In the genomic region with DNA sequence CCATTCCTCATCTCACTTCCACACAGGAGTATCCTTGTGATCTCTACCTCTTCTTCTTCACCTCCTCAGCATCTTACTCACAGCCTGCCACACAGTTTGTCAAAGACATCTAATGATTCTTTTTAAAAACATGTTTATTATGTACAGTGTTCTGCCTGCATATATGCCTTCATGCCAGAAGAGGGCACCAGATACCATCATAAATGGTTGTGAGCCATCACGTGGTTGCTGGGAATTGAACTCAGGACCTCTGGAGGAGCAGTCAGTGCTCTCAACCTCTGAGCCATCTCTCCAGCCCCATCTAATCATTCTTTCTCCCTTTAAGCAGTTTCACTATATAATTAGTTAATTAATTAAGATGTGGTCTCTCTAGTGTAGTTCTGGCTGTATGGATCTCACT, we compare ENCODE assay signal across 21 mouse cellular contexts. TPM values are rescaled to one million over a fixed set of nuclear protein-coding genes. Genes with fewer than 3 reads are reported as not detected.
A peak's percentile ranks its signal among the peaks of the same experiment; 100 is the strongest.
DNase-seq lines count a peak whose midpoint lies in the region; ATAC-seq and TF ChIP-seq lines count a peak whose summit lies in the region.
"Had no signal": no experiment of that assay in that cellular context is flagged by ENCODE, and none has a peak within 500 bp of the region (broad histone marks: within the 10 kb centered on the region; RNA-seq: fewer than 3 reads in every experiment).

No protein-coding gene starts in this region.

- no peak overlapping the region for H3K4me3 ChIP-seq in kidney, postnatal 0 days (replicated peaks; ENCODE audit: low read depth, low read length)
- H3K4me3 ChIP-seq in kidney, embryonic 16.5 days (ENCODE audit: low read length), result no peak overlapping the region
- no peak overlapping the region for H3K4me3 ChIP-seq in forebrain, embryonic 13.5 days
- H3K4me3 ChIP-seq: embryonic facial prominence, embryonic 13.5 days had no signal

- no peaks in the 10 kb centered on the region for H3K36me3 ChIP-seq in kidney, postnatal 0 days (ENCODE audit: insufficient read depth, low read length)
- H3K36me3 ChIP-seq in kidney, embryonic 16.5 days (ENCODE audit: insufficient read depth, low read length), result no peaks in the 10 kb centered on the region
- H3K36me3 ChIP-seq in forebrain, embryonic 13.5 days (ENCODE audit: poor library complexity, severe bottlenecking), result no peaks in the 10 kb centered on the region
- H3K36me3 ChIP-seq: embryonic facial prominence, embryonic 13.5 days had no signal

- H3K9me3 ChIP-seq in kidney, postnatal 0 days (replicated peaks; ENCODE audit: low read length), result no peaks in the 10 kb centered on the region
- peaks cover 4% of the 10 kb centered on the region; the same call in 1 of the 2 replicates for H3K9me3 ChIP-seq in kidney, embryonic 16.5 days (ENCODE audit: low read length)
- H3K9me3 ChIP-seq in forebrain, embryonic 13.5 days (replicated peaks), result no peaks in the 10 kb centered on the region
- H3K9me3 ChIP-seq: embryonic facial prominence, embryonic 13.5 days had no signal

- peak; percentile 33 for TF ChIP-seq CTCF in kidney, postnatal 0 days (IDR thresholded peaks at IDR 0.05; ENCODE audit: low read depth)

- H3K4me1 ChIP-seq in kidney, postnatal 0 days (replicated peaks; ENCODE audit: insufficient read depth, low read length), result no peaks in the 10 kb centered on the region
- no peaks in the 10 kb centered on the region for H3K4me1 ChIP-seq in kidney, embryonic 16.5 days (ENCODE audit: insufficient read depth, low read length)
- H3K4me1 ChIP-seq in forebrain, embryonic 13.5 days, result no peaks in the 10 kb centered on the region
- H3K4me1 ChIP-seq: embryonic facial prominence, embryonic 13.5 days had no signal

- ATAC-seq in kidney, postnatal 0 days (replicated peaks; ENCODE audit: low FRiP score, low read depth), result no peak
- ATAC-seq in kidney, embryonic 16.5 days (ENCODE audit: low FRiP score, low TSS enrichment), result no peak
- ATAC-seq in forebrain, embryonic 13.5 days, result no peak
- ATAC-seq: activated CD4-positive, CD25-positive, alpha-beta regulatory T cell, adult 4 months; forebrain, postnatal 0 days; midbrain, embryonic 16.5 days had no signal

- no peaks in the 10 kb centered on the region for H3K27me3 ChIP-seq in kidney, postnatal 0 days (ENCODE audit: insufficient read depth, low read length)
- H3K27me3 ChIP-seq in kidney, embryonic 16.5 days (ENCODE audit: insufficient read depth, low read length), result no peaks in the 10 kb centered on the region
- H3K27me3 ChIP-seq in forebrain, embryonic 13.5 days, result no peaks in the 10 kb centered on the region

- no peak for DNase-seq in kidney, postnatal 0 days (ENCODE audit: low spot score)
- peak; percentile 9 to 16 for DNase-seq in B cell, adult 2 months
- DNase-seq in ES-CJ7 (ENCODE audit: low read depth, low spot score), result peak; percentile 27
- peak; percentile 25 for DNase-seq in induced T-regulatory cell, adult 2 months (ENCODE audit: low read depth)
- DNase-seq in thymus, postnatal 14 days, result no peak
- DNase-seq in right cerebral cortex, postnatal 4 days, result no peak
- DNase-seq: cerebellum, adult 9-10 months; forebrain, postnatal 0 days; gastrocnemius, postnatal 10 days; heart, postnatal 14 days; kidney, adult 11 months; kidney, postnatal 36 days; right cerebral cortex, postnatal 14 days; thymus, postnatal 4 days had no signal

- 32% methylated on average over 1 of the region's 1 CpGs for WGBS in kidney, postnatal 0 days
- 65% methylated on average over 1 of the region's 1 CpGs for WGBS in kidney, embryonic 16.5 days
- WGBS in forebrain, embryonic 13.5 days, result 55% methylated on average over 1 of the region's 1 CpGs

- H3K9ac ChIP-seq in kidney, postnatal 0 days (ENCODE audit: low read depth, low read length), result no peak overlapping the region
- no peak overlapping the region for H3K9ac ChIP-seq in kidney, embryonic 16.5 days (replicated peaks; ENCODE audit: low read length)
- no peak overlapping the region for H3K9ac ChIP-seq in forebrain, embryonic 13.5 days
- H3K9ac ChIP-seq: embryonic facial prominence, embryonic 13.5 days; forebrain, postnatal 0 days; hindbrain, embryonic 14.5 days had no signal

- no peak overlapping the region for H3K4me2 ChIP-seq in kidney, postnatal 0 days (ENCODE audit: low read length)
- no peak overlapping the region for H3K4me2 ChIP-seq in kidney, embryonic 16.5 days (replicated peaks; ENCODE audit: low read depth, low read length)
- no peak overlapping the region for H3K4me2 ChIP-seq in forebrain, embryonic 13.5 days
- H3K4me2 ChIP-seq: embryonic facial prominence, embryonic 13.5 days; heart, embryonic 11.5 days; hindbrain, embryonic 14.5 days had no signal

- no peak overlapping the region for H3K27ac ChIP-seq in kidney, postnatal 0 days
- H3K27ac ChIP-seq in kidney, embryonic 16.5 days (ENCODE audit: low read length), result no peak overlapping the region
- H3K27ac ChIP-seq in forebrain, embryonic 13.5 days, result no peak overlapping the region
- H3K27ac ChIP-seq: embryonic facial prominence, embryonic 13.5 days; hindbrain, embryonic 14.5 days had no signal

RNA-seq across cellular contexts. Expression of gene Ssr1, which starts 8.4 kb away (rescaled TPM):
- 116 and 128 TPM in 2 replicates for polyA plus RNA-seq in kidney, postnatal 0 days (2015; fragmentation: Nextera tagmentation; extraction: Ambion mirVana)
- 130 and 138 TPM in 2 replicates for polyA plus RNA-seq in kidney, embryonic 16.5 days (2015; fragmentation: Nextera tagmentation; extraction: Ambion mirVana)
- 77.3 and 77.5 TPM in 2 replicates for polyA plus RNA-seq in forebrain, embryonic 13.5 days (2015; fragmentation: Nextera tagmentation; extraction: Ambion mirVana)

RNA-seq across cellular contexts. Expression of gene Riok1, which starts 34.3 kb away (rescaled TPM):
- 39.7 and 40.0 TPM in 2 replicates for polyA plus RNA-seq in kidney, postnatal 0 days (2015; fragmentation: Nextera tagmentation; extraction: Ambion mirVana)
- 49.3 and 54.0 TPM in 2 replicates for polyA plus RNA-seq in kidney, embryonic 16.5 days (2015; fragmentation: Nextera tagmentation; extraction: Ambion mirVana)
- 57.2 and 58.2 TPM in 2 replicates for polyA plus RNA-seq in forebrain, embryonic 13.5 days (2015; fragmentation: Nextera tagmentation; extraction: Ambion mirVana)

RNA-seq across cellular contexts. Expression of gene Cage1, which starts 34.4 kb away (rescaled TPM):
- polyA plus RNA-seq in kidney, postnatal 0 days (2015; fragmentation: Nextera tagmentation; extraction: Ambion mirVana), result 2.0 and 2.1 TPM in 2 replicates
- 1.1 and 1.4 TPM in 2 replicates for polyA plus RNA-seq in kidney, embryonic 16.5 days (2015; fragmentation: Nextera tagmentation; extraction: Ambion mirVana)
- 1.2 and 1.8 TPM in 2 replicates for polyA plus RNA-seq in forebrain, embryonic 13.5 days (2015; fragmentation: Nextera tagmentation; extraction: Ambion mirVana)

Comparison
In these comparisons a context has a peak if more than half of its experiments do, and no peak if none do; other contexts are left out.
1. DNase-seq: peak in B cell, adult 2 months (2 of 2), ES-CJ7 (single experiment) and induced T-regulatory cell, adult 2 months (single experiment); none in kidney, postnatal 0 days (single experiment), thymus, postnatal 14 days (single experiment) and right cerebral cortex, postnatal 4 days (single experiment).